Mouse (Mus musculus) small intestine, adult 2 months (tissue): Measurements from ENCODE around the gene Pcsk6. TPM values are rescaled to one million over a fixed set of nuclear protein-coding genes. Genes with fewer than 3 reads are reported as not detected.

ENCODE experiments used
- H3K27ac ChIP-seq: fragments of 200-500 bp; 2 replicates; pipeline ENCODE4 v1.5.1; 2012; ENCODE audit warnings: low read depth, low read length, control low read depth, inconsistent platforms; ENCODE audit not compliant: insufficient read depth
- H3K27me3 ChIP-seq: fragments of 200-500 bp; 2 replicates; pipeline ENCODE4 v1.6.1; 2012; ENCODE audit warnings: mild to moderate bottlenecking, moderate library complexity, low read length, inconsistent platforms; ENCODE audit not compliant: control insufficient read depth, insufficient read depth
- H3K36me3 ChIP-seq: fragments of 200-500 bp; 2 replicates; pipeline ENCODE4 v1.6.1; 2012; ENCODE audit warnings: mild to moderate bottlenecking, low read length, control low read depth, inconsistent platforms; ENCODE audit not compliant: control insufficient read depth, insufficient read depth
- H3K4me1 ChIP-seq: fragments of 200-500 bp; 2 replicates; pipeline ENCODE4 v1.6.1; 2012; ENCODE audit warnings: low read length, inconsistent platforms, mixed read lengths; ENCODE audit not compliant: control insufficient read depth, insufficient read depth, insufficient read length
- H3K4me3 ChIP-seq: fragments of 200-500 bp; 2 replicates; pipeline ENCODE4 v1.5.1; 2012; ENCODE audit warnings: low read depth, mild to moderate bottlenecking, control low read depth, inconsistent platforms, low read length, moderate library complexity
- CTCF ChIP-seq: fragments of 200-500 bp; IDR thresholded peaks from 2 replicates; pipeline ENCODE4 v1.5.1; 2012; ENCODE audit warnings: low read depth, mild to moderate bottlenecking, control low read depth, inconsistent platforms, low read length, moderate library complexity, mixed read lengths; ENCODE audit not compliant: insufficient replicate concordance, insufficient read length; ENCODE audit errors: extremely low read depth
- POLR2A ChIP-seq: fragments of 200-500 bp; IDR thresholded peaks from 2 replicates; pipeline ENCODE4 v1.6.1; 2012; ENCODE audit warnings: low read depth, mild to moderate bottlenecking, control low read depth, inconsistent platforms, low read length, moderate library complexity
- WGBS: fragments of 180-500 bp; shearing (Covaris S2); methylation state at CpG from one replicate; pipeline ENCODE4 v1.1.7; 2018; 5-methylcytosine and 5-hydroxymethylcytosine counted together
- polyA plus RNA-seq: library from polyadenylated mRNA; depleted of rRNA; stranded (reverse); fragments of >200 nt; gene quantifications from 2 replicates; pipeline ENCODE4 v1.2.3, GENCODE M21; 2012

The Pcsk6 gene
- polyA plus RNA-seq, 1 experiment, result 11.6 TPM

GRCm38 (mm10) chr7:65957245-65957644 lies 95.7 kb downstream of the Pcsk6 start:
- peaks cover 21% of the 10 kb centered on the region; the same call in 1 of the 2 replicates for H3K4me1 ChIP-seq
- no peak for TF ChIP-seq CTCF
- no peak for TF ChIP-seq POLR2A
- no peaks in the 10 kb centered on the region for H3K36me3 ChIP-seq
- no peaks in the 10 kb centered on the region for H3K27me3 ChIP-seq
- whole genome bisulfite sequencing, result 50% methylated on average over 1 of the region's 1 CpGs
- no peak overlapping the region for H3K27ac ChIP-seq
- H3K4me3 ChIP-seq, result no peak overlapping the region

DNA sequence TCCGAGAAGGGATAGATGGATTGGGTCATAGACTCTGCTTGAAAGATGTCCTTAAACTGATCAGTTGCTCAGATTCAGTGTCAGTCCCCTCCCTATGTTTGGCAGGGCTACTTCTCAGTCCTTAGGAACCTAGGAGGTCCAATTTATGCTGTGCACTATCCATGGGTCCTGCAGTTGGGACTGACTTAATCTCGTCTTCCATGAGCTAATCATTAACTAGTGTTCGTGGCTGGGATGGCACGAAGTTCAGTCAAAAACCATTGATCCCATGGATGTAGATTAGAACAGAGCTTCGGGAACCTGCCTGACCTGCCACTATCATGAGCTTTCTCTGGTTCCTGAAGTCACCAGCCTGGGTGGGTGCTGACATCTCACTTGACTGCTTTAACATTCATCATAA lies 96.6 kb downstream of the Pcsk6 start:
- Histone ChIP-seq H3K4me3 (no peak overlapping the region), H3K36me3 (no peaks in the 10 kb centered on the region), H3K27me3 (no peaks in the 10 kb centered on the region), H3K4me1 (peaks cover 18% of the 10 kb centered on the region; the same call in 1 of the 2 replicates), H3K27ac (peak overlapping the region; percentile 21; the same call in 1 of the 2 replicates)
- TF ChIP-seq POLR2A (no peak), CTCF (no peak)
- WGBS, result 41% methylated on average over 5 of the region's 5 CpGs

DNA sequence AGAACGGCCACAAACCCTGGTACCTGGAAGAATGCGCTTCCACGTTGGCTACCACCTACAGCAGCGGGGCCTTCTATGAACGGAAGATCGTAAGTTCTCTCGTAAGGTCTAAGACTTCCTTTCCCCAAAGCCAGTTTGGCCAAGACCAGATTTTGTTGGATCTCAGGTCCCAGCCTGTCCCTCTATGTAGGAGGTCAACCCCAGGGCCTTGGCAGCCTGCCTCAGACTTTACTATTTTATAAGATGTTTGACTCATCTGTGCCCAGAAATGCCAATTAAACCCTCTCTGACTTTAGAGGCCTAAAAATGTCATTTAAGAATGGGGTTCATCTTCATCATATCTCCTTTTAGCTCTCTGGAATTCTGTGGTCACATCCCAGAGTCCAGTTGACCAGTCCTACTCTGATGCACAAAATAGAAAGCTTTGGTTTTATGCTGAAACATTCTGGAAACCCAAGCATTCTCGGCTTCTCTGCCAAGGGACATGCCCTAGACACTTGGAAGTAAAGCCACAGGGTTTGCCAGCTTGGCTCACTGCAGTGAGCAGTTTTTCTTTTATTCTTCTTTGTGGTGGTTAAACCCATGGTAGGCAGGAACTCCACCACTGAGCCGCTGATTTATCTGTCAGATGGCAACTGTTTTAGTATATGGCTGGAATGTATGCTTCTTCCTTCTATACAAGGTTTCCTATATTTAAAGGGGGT lies 97.8 kb downstream of the Pcsk6 start:
- H3K4me1 ChIP-seq, result peaks cover 12% of the 10 kb centered on the region; the same call in 1 of the 2 replicates
- TF ChIP-seq CTCF, result no peak
- no peak for TF ChIP-seq POLR2A
- WGBS, result 95% methylated on average over 9 of the region's 9 CpGs
- H3K27me3 ChIP-seq, result no peaks in the 10 kb centered on the region
- no peaks in the 10 kb centered on the region for H3K36me3 ChIP-seq
- no peak overlapping the region for H3K4me3 ChIP-seq
- H3K27ac ChIP-seq, result no peak overlapping the region

- 75% methylated on average over 7 of the region's 7 CpGs for WGBS
- Histone ChIP-seq H3K4me3 (no peak overlapping the region), H3K4me1 (peaks cover 6% of the 10 kb centered on the region; the same call in 1 of the 2 replicates), H3K27ac (no peak overlapping the region), H3K27me3 (no peaks in the 10 kb centered on the region), H3K36me3 (no peaks in the 10 kb centered on the region)
- no peak for TF ChIP-seq CTCF
- no peak for TF ChIP-seq POLR2A
Measured at GRCm38 (mm10) chr7:65962611-65963010, 101.1 kb downstream of the Pcsk6 start.

GRCm38 (mm10) chr7:65964398-65964797 lies 102.9 kb downstream of the Pcsk6 start:
- H3K36me3 ChIP-seq, result no peaks in the 10 kb centered on the region
- no peaks in the 10 kb centered on the region for H3K27me3 ChIP-seq

DNA sequence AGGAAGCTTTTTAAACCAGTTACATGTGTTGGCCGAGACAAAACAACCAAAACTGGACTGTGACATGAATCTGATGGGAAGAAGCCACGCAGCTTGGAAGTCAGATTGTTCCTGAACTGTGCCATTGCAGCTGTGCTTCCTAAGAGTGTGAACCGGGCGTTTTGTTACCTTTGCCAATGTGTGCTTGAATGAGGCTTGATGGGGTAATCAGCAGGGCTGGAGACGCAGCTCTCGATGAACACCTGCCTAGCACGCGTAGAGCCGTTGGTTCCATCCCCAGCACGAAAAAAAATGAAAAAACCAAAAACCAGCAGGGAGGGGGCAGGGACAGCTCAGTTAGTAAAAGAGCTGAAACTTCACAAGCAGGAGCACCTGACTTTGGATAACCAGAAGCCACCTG lies 109.8 kb downstream of the Pcsk6 start:
- H3K4me1 ChIP-seq, result no peaks in the 10 kb centered on the region
- H3K27me3 ChIP-seq, result no peaks in the 10 kb centered on the region
- H3K27ac ChIP-seq, result no peak overlapping the region
- H3K4me3 ChIP-seq, result no peak overlapping the region
- no peaks in the 10 kb centered on the region for H3K36me3 ChIP-seq
- TF ChIP-seq POLR2A (no peak), CTCF (no peak)
- 90% methylated on average over 10 of the region's 10 CpGs for WGBS

More at GRCm38 (mm10) chr7:65964398-65964797, 102.9 kb downstream of the Pcsk6 start:
- no peaks in the 10 kb centered on the region for H3K4me1 ChIP-seq
- H3K27ac ChIP-seq, result no peak overlapping the region
- no peak for TF ChIP-seq POLR2A
- no peak for TF ChIP-seq CTCF
- no peak overlapping the region for H3K4me3 ChIP-seq

DNA sequence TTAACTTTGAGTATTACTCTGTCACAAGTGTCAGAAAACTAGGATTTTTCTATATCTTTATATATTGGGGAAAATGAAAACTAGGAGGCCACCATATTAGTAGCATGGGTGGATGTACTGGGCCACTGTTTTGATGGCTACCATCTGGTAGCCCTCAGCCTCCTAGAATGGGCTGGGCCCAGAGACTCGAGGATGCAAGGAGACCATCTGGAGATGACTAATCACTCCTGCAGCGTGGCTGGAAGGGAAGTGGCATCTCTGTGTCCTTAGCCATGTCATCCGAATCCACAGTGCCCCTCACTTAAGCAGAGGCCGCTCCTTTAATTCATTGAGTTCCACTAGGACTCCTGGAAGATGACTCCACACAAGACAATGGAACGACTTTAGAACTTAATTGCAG lies 115.8 kb downstream of the Pcsk6 start:
- H3K27me3 ChIP-seq, result no peaks in the 10 kb centered on the region
- H3K27ac ChIP-seq, result no peak overlapping the region
- WGBS, result 67% methylated on average over 5 of the region's 5 CpGs
- H3K4me1 ChIP-seq, result no peaks in the 10 kb centered on the region
- H3K4me3 ChIP-seq, result no peak overlapping the region
- no peaks in the 10 kb centered on the region for H3K36me3 ChIP-seq
- TF ChIP-seq POLR2A, result no peak
- TF ChIP-seq CTCF, result no peak
